Mouse (Mus musculus): ENCODE measurements around the gene Ntf5. TPM values are rescaled to one million over a fixed set of nuclear protein-coding genes. Genes with fewer than 3 reads are reported as not detected.
"Not testable (repeated sequence)": the region's sequence is repeated elsewhere in the genome, so short reads cannot be mapped to it uniquely, and the experiment has no call there.

Gene Ntf5
- polyA plus RNA-seq, 1 experiment from 2014 or later = not detected

DNA sequence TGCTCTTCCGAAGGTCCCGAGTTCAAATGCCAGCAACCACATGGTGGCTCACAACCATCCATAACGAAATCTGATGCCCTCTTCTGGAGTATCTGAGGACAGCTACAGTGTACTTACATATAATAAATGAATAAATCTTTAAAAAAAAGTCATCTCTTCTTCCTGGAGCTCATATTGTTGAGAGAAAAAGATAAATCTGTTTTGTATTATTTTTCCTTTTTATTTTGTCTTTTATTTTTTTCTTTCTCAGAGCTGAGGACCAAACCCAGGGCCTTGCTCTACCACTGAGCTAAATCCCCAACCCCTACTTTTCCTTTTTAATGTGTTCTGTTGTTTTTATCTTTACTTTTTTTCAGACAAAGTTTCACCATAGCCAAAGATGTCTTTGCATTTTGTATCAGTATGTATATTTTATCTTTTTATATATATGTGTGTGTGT lies 17.1 kb upstream of the Ntf5 start:
- 0 out of 2 replicates have a peak overlapping the region, but pooled peaks have one; percentile 69 for H3K27ac ChIP-seq (replicated peaks; ENCODE audit: low read depth, low read length)
- 5% methylated on average over 3 of the region's 3 CpGs for WGBS
- peak overlapping the region; percentile 24; the same call in 1 of the 2 replicates for H3K9ac ChIP-seq (replicated peaks; ENCODE audit: low read length)
- H3K27me3 ChIP-seq (ENCODE audit: control insufficient read depth, insufficient read depth, low read length); H3K9me3 ChIP-seq (ENCODE audit: control insufficient read depth, low read length); DNase-seq: not testable (repeated sequence)
- H3K4me3 ChIP-seq (replicated peaks; ENCODE audit: low read depth, low read length) = peak overlapping the region; percentile 68
- H3K36me3 ChIP-seq (ENCODE audit: control insufficient read depth, insufficient read depth, low read length) = peaks cover 17% of the 10 kb centered on the region
- peak; percentile 7 for ATAC-seq (ENCODE audit: low FRiP score, low TSS enrichment)
- H3K4me2 ChIP-seq (ENCODE audit: low read length) = peak overlapping the region; percentile 59
- H3K4me1 ChIP-seq (ENCODE audit: control insufficient read depth, insufficient read depth, low read length) = peaks cover 18% of the 10 kb centered on the region

GRCm38 (mm10) chr7:45396787-45397186 lies 16.7 kb upstream of the Ntf5 start:
- Histone ChIP-seq H3K36me3 (ENCODE audit: control insufficient read depth, insufficient read depth, low read length) (peaks cover 13% of the 10 kb centered on the region), H3K4me1 (ENCODE audit: control insufficient read depth, insufficient read depth, low read length) (peaks cover 18% of the 10 kb centered on the region), H3K27me3 (ENCODE audit: control insufficient read depth, insufficient read depth, low read length) (no peaks in the 10 kb centered on the region), H3K4me3 (replicated peaks; ENCODE audit: low read depth, low read length) (no peak overlapping the region), H3K9me3 (ENCODE audit: control insufficient read depth, low read length) (no peaks in the 10 kb centered on the region), H3K9ac (replicated peaks; ENCODE audit: low read length) (no peak overlapping the region), H3K27ac (replicated peaks; ENCODE audit: low read depth, low read length) (no peak overlapping the region), H3K4me2 (ENCODE audit: low read length) (no peak overlapping the region)
- DNase-seq (no peak), ATAC-seq (ENCODE audit: low FRiP score, low TSS enrichment) (no peak)
- 67% methylated on average over 2 of the region's 2 CpGs for WGBS

DNA sequence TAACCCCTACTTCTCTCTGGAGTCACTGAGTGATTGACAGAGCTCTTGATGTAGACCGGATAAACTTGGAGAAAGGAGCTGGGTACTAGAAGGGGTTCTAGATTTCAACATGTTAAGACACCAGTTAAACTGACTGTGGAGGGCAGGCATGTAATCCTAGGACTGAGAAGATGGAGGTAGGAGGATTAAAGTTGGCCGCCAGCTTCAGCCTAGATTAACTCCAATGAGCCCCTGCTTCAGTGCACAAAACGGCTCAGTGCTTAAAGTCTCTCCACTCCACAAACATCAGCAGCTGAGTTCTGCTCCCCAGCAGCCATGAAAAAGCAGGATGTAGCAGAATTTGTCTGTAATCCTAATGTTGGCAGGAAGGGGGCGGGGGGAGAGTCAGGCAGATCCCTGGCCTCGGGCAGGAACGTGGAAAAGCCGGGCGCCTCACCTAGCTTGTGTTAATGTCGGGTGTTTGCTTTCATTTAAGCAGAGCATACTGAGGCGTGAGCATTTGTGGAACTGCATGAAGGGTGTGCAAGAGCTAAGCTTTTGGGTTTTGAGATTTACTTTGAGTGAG lies 11.9 kb upstream of the Ntf5 start:
- Histone ChIP-seq H3K4me1 (ENCODE audit: control insufficient read depth, insufficient read depth, low read length) (no peaks in the 10 kb centered on the region), H3K36me3 (ENCODE audit: control insufficient read depth, insufficient read depth, low read length) (no peaks in the 10 kb centered on the region), H3K27ac (replicated peaks; ENCODE audit: low read depth, low read length) (no peak overlapping the region), H3K9me3 (ENCODE audit: control insufficient read depth, low read length) (no peaks in the 10 kb centered on the region), H3K4me3 (replicated peaks; ENCODE audit: low read depth, low read length) (no peak overlapping the region), H3K27me3 (ENCODE audit: control insufficient read depth, insufficient read depth, low read length) (peaks cover 19% of the 10 kb centered on the region), H3K4me2 (ENCODE audit: low read length) (no peak overlapping the region), H3K9ac (replicated peaks; ENCODE audit: low read length) (no peak overlapping the region)
- no peak for ATAC-seq (ENCODE audit: low FRiP score, low TSS enrichment)
- 72% methylated on average over 10 of the region's 10 CpGs for WGBS
- DNase-seq = no peak

DNA sequence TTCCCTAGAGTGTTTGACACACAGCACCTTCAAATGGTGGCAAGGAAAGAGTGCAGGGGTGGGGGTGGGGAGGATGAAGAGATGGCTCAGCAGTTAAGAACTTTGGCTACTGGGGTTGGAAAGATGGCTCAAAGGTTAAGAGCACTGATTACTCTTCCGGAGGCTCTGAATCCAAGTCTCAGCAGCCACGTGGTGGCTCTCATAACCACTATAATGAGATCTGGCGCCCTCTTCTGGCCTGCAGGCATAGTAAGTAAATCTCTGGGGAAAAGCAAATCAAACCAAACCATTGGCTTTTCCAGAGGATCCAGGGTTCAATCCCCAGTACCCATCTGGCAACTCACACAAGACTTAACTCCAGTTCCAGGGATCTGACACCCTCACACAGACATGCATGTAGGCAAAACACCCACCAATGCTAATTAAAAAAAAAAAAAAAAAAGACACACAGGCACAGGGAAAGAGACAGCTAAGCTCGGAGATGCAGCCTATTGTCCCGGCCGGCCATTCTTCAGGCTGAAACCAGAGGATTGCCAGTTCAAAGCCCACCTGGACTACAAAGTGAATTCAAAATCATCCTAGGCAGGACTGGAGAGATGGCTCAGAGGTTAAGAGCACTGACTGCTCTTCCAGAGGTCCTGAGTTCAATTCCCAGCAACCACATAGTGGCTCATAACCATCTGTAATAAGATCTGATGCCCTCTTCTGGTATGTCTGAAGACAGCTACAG lies 9.8 kb upstream of the Ntf5 start:
- ATAC-seq (ENCODE audit: low FRiP score, low TSS enrichment) = no peak
- Histone ChIP-seq H3K9me3 (ENCODE audit: control insufficient read depth, low read length) (no peaks in the 10 kb centered on the region), H3K4me1 (ENCODE audit: control insufficient read depth, insufficient read depth, low read length) (no peaks in the 10 kb centered on the region), H3K27ac (replicated peaks; ENCODE audit: low read depth, low read length) (no peak overlapping the region), H3K4me2 (ENCODE audit: low read length) (no peak overlapping the region), H3K9ac (replicated peaks; ENCODE audit: low read length) (no peak overlapping the region), H3K27me3 (ENCODE audit: control insufficient read depth, insufficient read depth, low read length) (peaks cover 40% of the 10 kb centered on the region), H3K4me3 (replicated peaks; ENCODE audit: low read depth, low read length) (no peak overlapping the region), H3K36me3 (ENCODE audit: control insufficient read depth, insufficient read depth, low read length) (no peaks in the 10 kb centered on the region)
- DNase-seq = peak; percentile 79
- 43% methylated on average over 6 of the region's 6 CpGs for whole genome bisulfite sequencing

DNA sequence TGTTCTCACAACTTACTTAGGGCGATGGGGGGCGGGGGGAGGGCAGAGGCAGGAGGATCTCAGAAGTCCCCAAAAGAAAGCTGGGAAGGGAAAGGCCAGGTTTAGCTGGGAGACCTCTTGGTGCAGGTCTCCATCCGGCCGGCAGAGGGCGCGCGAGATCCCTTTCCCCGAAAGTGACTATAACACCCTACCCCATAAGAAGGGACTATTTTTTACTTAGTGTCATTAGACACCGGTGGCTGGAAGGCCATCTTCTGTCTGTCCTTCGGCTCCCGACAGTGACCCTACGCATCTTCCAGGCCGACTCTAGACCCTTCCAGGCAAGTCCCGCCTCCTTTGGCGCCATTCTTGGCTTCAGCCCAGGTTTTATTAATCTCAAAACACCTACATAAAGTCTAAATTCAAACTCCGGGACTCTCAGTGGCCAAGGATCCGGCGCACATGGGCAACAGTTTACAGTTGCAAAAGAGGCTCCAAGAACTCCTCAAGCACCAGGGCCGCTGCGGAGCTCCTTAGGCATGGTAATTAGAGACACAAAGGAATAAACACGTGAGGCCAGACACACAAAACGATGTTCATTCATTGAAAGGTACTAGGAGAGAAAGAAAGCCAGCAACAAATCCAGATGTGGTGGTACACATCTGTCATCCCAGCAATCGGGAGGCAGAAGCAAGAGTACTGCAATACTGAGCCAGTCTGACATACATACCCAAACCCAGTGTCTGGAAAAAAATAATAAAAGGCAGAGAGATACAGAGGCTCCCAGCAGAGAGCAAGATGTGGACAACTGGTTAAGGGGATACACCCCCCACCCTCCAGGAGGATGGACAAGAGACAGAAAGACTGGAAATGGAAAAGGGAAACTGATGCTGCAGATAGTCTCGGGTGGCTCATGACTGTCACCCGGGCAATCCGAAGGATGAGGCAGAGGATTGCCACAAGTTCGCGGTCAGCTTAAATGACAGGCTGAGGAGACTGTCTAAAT lies 8.1 kb upstream of the Ntf5 start, which contains the start of gene Kcna7:
Gene Kcna7, plus strand, starts transcription at position 563 of the 985 bp plus-strand sequence.
- no peaks in the 10 kb centered on the region for H3K4me1 ChIP-seq (ENCODE audit: control insufficient read depth, insufficient read depth, low read length)
- no peaks in the 10 kb centered on the region for H3K36me3 ChIP-seq (ENCODE audit: control insufficient read depth, insufficient read depth, low read length)
- 12% methylated on average over 28 of the region's 28 CpGs for WGBS
- H3K27ac ChIP-seq (replicated peaks; ENCODE audit: low read depth, low read length) = no peak within 1 kb of the TSS
- peak within 1 kb of the TSS; percentile 26 for H3K4me3 ChIP-seq (replicated peaks; ENCODE audit: low read depth, low read length)
- ATAC-seq (ENCODE audit: low FRiP score, low TSS enrichment) (no peak), DNase-seq (peak; percentile 65)
- H3K27me3 ChIP-seq (ENCODE audit: control insufficient read depth, insufficient read depth, low read length) = peaks cover 55% of the 10 kb centered on the region
- no peak within 1 kb of the TSS for H3K9ac ChIP-seq (replicated peaks; ENCODE audit: low read length)
- H3K4me2 ChIP-seq (ENCODE audit: low read length) = peak within 1 kb of the TSS; percentile 43
- H3K9me3 ChIP-seq (ENCODE audit: control insufficient read depth, low read length) = no peaks in the 10 kb centered on the region

DNA sequence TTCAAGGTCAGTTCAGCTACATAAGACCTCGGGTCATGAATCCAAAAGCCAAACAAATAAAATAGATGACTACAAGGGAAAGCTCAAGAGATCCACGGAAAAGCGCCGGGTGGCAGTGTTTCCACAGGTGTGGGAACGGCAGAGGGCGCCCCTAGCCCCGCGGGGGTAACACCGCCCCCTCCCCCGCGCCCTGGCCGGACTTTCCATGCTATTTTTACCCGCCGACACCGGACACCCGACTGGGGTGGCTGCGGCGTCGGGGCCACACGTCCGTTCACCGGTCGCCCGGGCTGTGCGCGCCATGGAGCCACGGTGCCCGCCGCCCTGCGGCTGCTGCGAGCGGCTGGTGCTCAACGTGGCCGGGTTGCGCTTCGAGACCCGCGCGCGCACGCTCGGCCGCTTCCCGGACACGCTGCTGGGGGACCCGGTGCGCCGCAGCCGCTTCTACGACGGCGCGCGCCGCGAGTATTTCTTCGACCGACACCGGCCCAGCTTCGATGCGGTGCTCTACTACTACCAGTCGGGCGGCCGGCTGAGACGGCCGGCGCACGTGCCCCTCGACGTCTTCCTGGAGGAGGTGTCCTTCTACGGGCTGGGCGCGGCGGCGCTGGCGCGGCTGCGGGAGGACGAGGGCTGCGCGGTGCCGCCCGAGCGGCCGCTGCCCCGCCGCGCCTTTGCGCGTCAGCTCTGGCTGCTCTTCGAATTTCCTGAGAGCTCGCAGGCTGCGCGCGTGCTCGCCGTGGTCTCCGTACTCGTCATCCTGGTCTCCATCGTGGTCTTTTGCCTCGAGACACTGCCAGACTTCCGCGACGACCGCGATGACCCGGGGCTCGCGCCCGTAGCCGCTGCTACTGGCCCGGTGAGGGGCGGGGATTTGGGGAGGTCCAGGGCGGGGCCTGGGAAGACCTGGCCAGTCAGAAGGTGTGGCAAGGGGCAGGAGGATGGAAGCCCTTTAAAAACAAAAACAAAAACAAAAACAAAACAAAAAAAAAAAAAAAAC lies 7.0 kb upstream of the Ntf5 start:
- peak overlapping the region; percentile 43 for H3K4me2 ChIP-seq (ENCODE audit: low read length)
- no peaks in the 10 kb centered on the region for H3K4me1 ChIP-seq (ENCODE audit: control insufficient read depth, insufficient read depth, low read length)
- no peaks in the 10 kb centered on the region for H3K36me3 ChIP-seq (ENCODE audit: control insufficient read depth, insufficient read depth, low read length)
- H3K4me3 ChIP-seq (replicated peaks; ENCODE audit: low read depth, low read length) = peak overlapping the region; percentile 26
- H3K27ac ChIP-seq (replicated peaks; ENCODE audit: low read depth, low read length) = no peak overlapping the region
- H3K9ac ChIP-seq (replicated peaks; ENCODE audit: low read length) = no peak overlapping the region; the same call in 1 of the 2 replicates
- ATAC-seq (ENCODE audit: low FRiP score, low TSS enrichment) (no peak), DNase-seq (peak; percentile 25)
- 2% methylated on average over 114 of the region's 114 CpGs for WGBS
- H3K9me3 ChIP-seq (ENCODE audit: control insufficient read depth, low read length) = no peaks in the 10 kb centered on the region
- H3K27me3 ChIP-seq (ENCODE audit: control insufficient read depth, insufficient read depth, low read length) = peaks cover 66% of the 10 kb centered on the region

DNA sequence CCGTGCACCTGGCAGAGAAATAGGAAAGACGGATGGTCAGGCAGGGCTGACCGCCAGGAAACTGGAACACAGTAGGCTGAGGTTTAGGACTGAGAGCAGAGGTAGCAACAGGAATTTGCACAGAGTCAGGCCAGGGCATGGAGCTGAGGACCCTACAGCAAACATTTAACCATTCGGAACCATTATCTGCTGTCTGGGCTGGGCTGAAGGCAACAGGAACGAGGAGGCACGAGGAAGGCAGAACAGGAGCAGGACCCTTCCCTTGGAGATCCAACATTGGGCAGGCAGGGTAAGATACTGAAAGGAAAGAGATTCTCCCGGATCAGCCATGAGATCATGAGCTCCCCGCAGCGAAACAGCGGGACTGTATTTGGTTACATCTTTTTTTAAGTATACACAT lies 5.7 kb upstream of the Ntf5 start:
- Histone ChIP-seq H3K4me1 (ENCODE audit: control insufficient read depth, insufficient read depth, low read length) (no peaks in the 10 kb centered on the region), H3K4me2 (ENCODE audit: low read length) (no peak overlapping the region), H3K27ac (replicated peaks; ENCODE audit: low read depth, low read length) (no peak overlapping the region), H3K4me3 (replicated peaks; ENCODE audit: low read depth, low read length) (no peak overlapping the region), H3K9ac (replicated peaks; ENCODE audit: low read length) (no peak overlapping the region), H3K9me3 (ENCODE audit: control insufficient read depth, low read length) (no peaks in the 10 kb centered on the region), H3K27me3 (ENCODE audit: control insufficient read depth, insufficient read depth, low read length) (peaks cover 77% of the 10 kb centered on the region), H3K36me3 (ENCODE audit: control insufficient read depth, insufficient read depth, low read length) (no peaks in the 10 kb centered on the region)
- DNase-seq (no peak), ATAC-seq (ENCODE audit: low FRiP score, low TSS enrichment) (no peak)
- 80% methylated on average over 10 of the region's 10 CpGs for WGBS
